Mouse (Mus musculus) retina, postnatal 7 days (tissue): ENCODE results near the gene Dlgap1.

Experiments used
- DNase-seq: peaks from one replicate; pipeline ENCODE4 v3.0.0-alpha.2; 2012; ENCODE audit warnings: low read depth, low spot score

The Dlgap1 gene

GRCm38 (mm10) chr17:70865060-70865604 lies 896.3 kb downstream of the Dlgap1 start:
- no peak for DNase-seq

GRCm38 (mm10) chr17:70866029-70866428 lies 897.2 kb downstream of the Dlgap1 start:
- no peak for DNase-seq

- no peak for DNase-seq
Observed at GRCm38 (mm10) chr17:70866538-70867114, 897.8 kb downstream of the Dlgap1 start.

GRCm38 (mm10) chr17:70868577-70869229 lies 899.8 kb downstream of the Dlgap1 start:
- no peak for DNase-seq

- DNase-seq, result no peak
Observed at GRCm38 (mm10) chr17:70870581-70870980, 901.7 kb downstream of the Dlgap1 start.
